Mouse (Mus musculus) neural tube, embryonic 12.5 days (tissue): Measurements from ENCODE around the gene Tifab. TPM values are rescaled to one million over a fixed set of nuclear protein-coding genes. Genes with fewer than 3 reads are reported as not detected.

Experiments used
- ATAC-seq: fragments of 200-750 bp; cut with Nextera tagmentation; 2 replicates; pipeline ENCODE4 v1.8.0; 2017; ENCODE audit warnings: low read depth, mild to moderate bottlenecking, moderate TSS enrichment, moderate library complexity; ENCODE audit not compliant: low FRiP score
- H3K27ac ChIP-seq: fragments of 300-500 bp; sonication (generic); 2 replicates; pipeline ENCODE4 v1.5.1; 2016
- H3K27me3 ChIP-seq: fragments of 300-500 bp; sonication (generic); replicated peaks from 2 replicates; pipeline ENCODE4 v1.6.1; 2016; ENCODE audit warnings: mild to moderate bottlenecking
- H3K36me3 ChIP-seq: fragments of 300-500 bp; sonication (generic); 2 replicates; pipeline ENCODE4 v1.6.1; 2016; ENCODE audit warnings: mild to moderate bottlenecking
- H3K4me1 ChIP-seq: fragments of 300-500 bp; sonication (generic); 2 replicates; pipeline ENCODE4 v1.6.1; 2016
- H3K4me2 ChIP-seq: fragments of 300-500 bp; sonication (generic); replicated peaks from 2 replicates; pipeline ENCODE4 v1.6.1; 2016; ENCODE audit warnings: mild to moderate bottlenecking
- H3K4me3 ChIP-seq: fragments of 300-500 bp; sonication (generic); 2 replicates; pipeline ENCODE4 v1.5.1; 2016
- H3K9ac ChIP-seq: fragments of 300-500 bp; sonication (generic); 2 replicates; pipeline ENCODE4 v1.6.1; 2016; ENCODE audit warnings: mild to moderate bottlenecking
- H3K9me3 ChIP-seq: fragments of 300-500 bp; sonication (generic); 2 replicates; pipeline ENCODE4 v1.6.1; 2016; ENCODE audit warnings: mild to moderate bottlenecking
- WGBS: fragments of 180-500 bp; shearing (Covaris S2); methylation state at CpG from one replicate; pipeline ENCODE4 v1.1.7; 2016; 5-methylcytosine and 5-hydroxymethylcytosine counted together
- polyA plus RNA-seq: library from polyadenylated mRNA; unstranded; fragments of >200 nt; fragmentation: Nextera tagmentation; extraction: Ambion mirVana; gene quantifications from 2 replicates; pipeline ENCODE4 v1.2.1, GENCODE M21; 2016

Gene Tifab
- polyA plus RNA-seq, 1 experiment from 2014 or later = 1.4 TPM

DNA sequence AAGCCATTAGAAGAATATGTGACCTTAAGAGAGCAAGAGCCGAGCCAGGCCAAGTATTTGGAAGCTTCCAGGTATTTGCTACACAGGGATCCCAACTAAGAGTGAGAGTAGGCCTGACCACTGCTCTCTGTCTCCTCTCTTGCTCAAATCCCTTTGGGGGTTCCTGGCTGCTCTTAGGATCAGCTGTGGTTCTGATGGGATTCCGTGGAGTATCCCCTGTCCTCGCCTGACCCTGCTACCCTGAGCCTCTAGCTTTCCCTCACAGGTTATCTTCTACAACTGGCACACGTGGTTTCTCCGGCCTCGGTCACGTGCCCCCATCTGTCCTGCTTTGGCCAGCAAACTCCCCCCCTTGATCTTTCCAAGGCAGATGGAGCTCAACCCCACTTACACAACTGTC lies 45.7 kb downstream of the Tifab start:
- no peak for ATAC-seq
- Histone ChIP-seq H3K4me1 (peaks cover 21% of the 10 kb centered on the region), H3K9ac (no peak overlapping the region), H3K27ac (no peak overlapping the region), H3K9me3 (no peaks in the 10 kb centered on the region), H3K4me2 (peak overlapping the region; percentile 78), H3K36me3 (peaks cover 17% of the 10 kb centered on the region), H3K27me3 (no peaks in the 10 kb centered on the region), H3K4me3 (no peak overlapping the region)
- 90% methylated on average over 7 of the region's 7 CpGs for WGBS

DNA sequence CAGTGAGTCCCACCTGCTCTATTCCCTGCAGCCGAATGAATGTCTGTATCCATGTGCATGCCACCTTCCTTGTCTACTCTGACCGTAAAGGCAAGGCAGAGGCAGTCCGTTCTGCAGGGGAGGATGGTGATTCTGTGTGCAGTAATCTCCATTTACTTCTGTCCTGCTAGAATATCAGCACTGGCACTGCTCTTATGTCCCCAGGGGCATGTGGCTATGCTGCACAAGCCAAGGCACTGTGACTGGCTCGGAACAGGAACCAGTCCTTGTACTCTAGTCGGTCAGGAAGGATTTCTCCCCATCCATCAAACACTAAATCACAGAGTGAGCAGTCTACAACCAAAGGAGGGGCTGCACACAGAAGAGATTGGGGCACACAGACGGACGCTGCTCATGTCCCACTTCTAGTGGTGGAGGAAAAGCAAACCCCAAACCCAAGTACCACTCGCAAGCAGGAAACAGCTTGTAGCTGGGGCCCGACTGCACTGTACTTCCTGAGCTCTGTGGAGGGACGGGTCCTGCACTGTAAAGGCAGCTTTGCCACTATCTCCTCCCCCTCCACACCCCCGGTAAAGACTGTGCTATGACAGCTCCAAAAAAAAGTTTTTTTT lies 46.3 kb downstream of the Tifab start:
- Histone ChIP-seq H3K27ac (no peak overlapping the region), H3K4me2 (no peak overlapping the region), H3K27me3 (no peaks in the 10 kb centered on the region), H3K4me3 (no peak overlapping the region), H3K36me3 (peaks cover 22% of the 10 kb centered on the region), H3K9ac (no peak overlapping the region), H3K9me3 (no peaks in the 10 kb centered on the region), H3K4me1 (peaks cover 21% of the 10 kb centered on the region)
- WGBS = 80% methylated on average over 11 of the region's 11 CpGs
- ATAC-seq = no peak

DNA sequence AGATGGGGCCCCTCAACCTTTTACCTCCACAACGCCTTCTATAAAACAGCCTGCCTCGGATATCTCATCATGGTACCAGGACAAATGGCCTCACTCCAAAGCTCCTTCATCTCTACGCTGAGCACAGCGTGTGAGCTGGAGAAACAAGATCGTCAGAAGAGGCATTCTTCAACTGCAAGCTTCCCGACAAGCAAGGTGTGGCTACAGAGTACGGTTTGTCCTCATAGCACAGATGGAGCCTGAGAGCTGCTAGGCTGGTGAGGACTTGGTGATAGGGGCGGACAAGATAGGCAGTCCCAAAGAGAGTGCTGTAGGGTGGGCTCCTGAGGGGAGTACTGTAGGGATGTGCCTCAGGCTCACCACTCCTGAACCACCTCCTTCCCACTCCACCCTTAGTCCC lies 48.1 kb downstream of the Tifab start:
- H3K4me2 ChIP-seq = no peak overlapping the region
- H3K4me1 ChIP-seq = peaks cover 21% of the 10 kb centered on the region
- no peak overlapping the region for H3K9ac ChIP-seq
- no peak for ATAC-seq
- no peaks in the 10 kb centered on the region for H3K27me3 ChIP-seq
- no peak overlapping the region for H3K27ac ChIP-seq
- no peaks in the 10 kb centered on the region for H3K9me3 ChIP-seq
- H3K36me3 ChIP-seq = peaks cover 41% of the 10 kb centered on the region
- 76% methylated on average over 8 of the region's 8 CpGs for WGBS
- no peak overlapping the region for H3K4me3 ChIP-seq

DNA sequence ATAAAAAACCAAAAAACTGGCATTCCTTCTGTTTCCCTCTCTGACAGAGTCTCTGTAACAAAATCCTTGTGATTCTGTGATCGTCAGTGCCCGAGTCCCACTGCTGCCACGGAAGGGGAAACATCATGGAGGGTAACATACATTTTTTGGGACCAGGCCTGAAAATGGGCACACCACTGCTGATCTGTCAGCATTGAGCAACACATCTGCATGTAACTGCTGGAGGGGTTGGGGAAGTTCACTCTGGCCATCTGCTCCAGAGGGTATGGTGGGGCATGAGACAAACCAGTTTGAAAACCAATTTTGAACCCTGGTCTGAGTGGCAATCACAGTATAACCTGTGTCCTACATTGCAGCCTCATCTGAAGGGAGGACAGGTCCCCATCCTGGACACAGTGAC lies 49.1 kb downstream of the Tifab start:
- Histone ChIP-seq H3K4me1 (peaks cover 21% of the 10 kb centered on the region), H3K27ac (no peak overlapping the region), H3K4me2 (no peak overlapping the region), H3K9me3 (no peaks in the 10 kb centered on the region), H3K36me3 (peaks cover 51% of the 10 kb centered on the region), H3K9ac (no peak overlapping the region), H3K4me3 (no peak overlapping the region), H3K27me3 (no peaks in the 10 kb centered on the region)
- WGBS = 93% methylated on average over 3 of the region's 3 CpGs
- no peak for ATAC-seq

DNA sequence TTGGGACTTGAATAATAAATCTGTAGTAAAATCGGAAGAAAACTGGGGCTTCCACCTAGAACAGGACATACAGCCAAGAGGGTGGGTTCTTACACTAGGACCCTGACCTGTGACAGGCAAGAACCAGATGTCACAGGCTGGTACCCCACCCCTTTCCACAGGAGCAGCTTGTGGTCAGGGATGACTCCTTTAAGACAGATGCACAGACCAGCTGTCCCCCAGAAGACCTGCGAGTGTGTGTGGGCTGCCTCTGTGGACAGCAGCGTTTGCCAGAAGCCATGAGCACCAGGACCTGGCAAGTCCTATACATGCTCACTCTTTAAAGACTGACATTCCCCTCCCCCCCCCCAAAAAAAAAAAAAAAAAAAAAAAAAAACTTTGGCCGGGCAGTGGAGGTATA lies 49.7 kb downstream of the Tifab start:
- H3K4me3 ChIP-seq = no peak overlapping the region
- H3K27ac ChIP-seq = no peak overlapping the region
- H3K9ac ChIP-seq = no peak overlapping the region
- no peak overlapping the region for H3K4me2 ChIP-seq
- 85% methylated on average over 4 of the region's 4 CpGs for WGBS
- no peak for ATAC-seq
- H3K9me3 ChIP-seq = no peaks in the 10 kb centered on the region
- H3K27me3 ChIP-seq = no peaks in the 10 kb centered on the region
- peaks cover 56% of the 10 kb centered on the region for H3K36me3 ChIP-seq
- peaks cover 19% of the 10 kb centered on the region for H3K4me1 ChIP-seq

DNA sequence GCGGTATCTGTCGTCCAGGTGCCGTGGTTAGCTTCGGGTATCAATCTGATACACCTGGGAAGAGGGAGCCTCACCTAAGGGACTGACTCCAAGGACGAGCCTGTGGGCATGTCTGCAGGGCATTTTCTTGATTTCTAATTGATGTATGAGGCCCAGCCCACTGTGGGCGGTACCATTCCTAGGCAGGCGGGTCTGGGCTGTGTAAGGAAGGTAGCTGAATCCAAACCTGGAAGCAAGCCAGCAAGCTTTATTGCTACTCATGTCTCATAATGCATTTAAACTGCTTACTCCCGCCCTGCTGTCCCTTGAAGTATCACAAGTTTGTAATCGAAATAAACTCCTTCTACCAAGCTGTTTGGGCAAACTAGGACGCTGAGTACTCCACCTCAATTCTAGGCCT lies 53.1 kb downstream of the Tifab start:
- no peak overlapping the region for H3K27ac ChIP-seq
- no peak overlapping the region for H3K4me2 ChIP-seq
- 95% methylated on average over 10 of the region's 10 CpGs for WGBS
- H3K9me3 ChIP-seq = no peaks in the 10 kb centered on the region
- H3K4me1 ChIP-seq = peaks cover 6% of the 10 kb centered on the region; the same call in 1 of the 2 replicates
- H3K9ac ChIP-seq = no peak overlapping the region
- no peaks in the 10 kb centered on the region for H3K27me3 ChIP-seq
- no peak overlapping the region for H3K4me3 ChIP-seq
- no peak for ATAC-seq
- peaks cover 84% of the 10 kb centered on the region for H3K36me3 ChIP-seq

Other genes with a start within 250 kb of the Tifab start
- gene H2afy, start 42.5 kb downstream of the Tifab start, polyA plus RNA-seq = 534 and 554 TPM in 2 replicates
- gene Neurog1, start 73.3 kb upstream of the Tifab start, polyA plus RNA-seq = 36.5 and 39.9 TPM in 2 replicates
- gene Cxcl14, start 117.7 kb upstream of the Tifab start, polyA plus RNA-seq = 38.1 and 42.3 TPM in 2 replicates
- gene Gm3045, start 247.7 kb upstream of the Tifab start, polyA plus RNA-seq = not detected in 2 replicates